Mouse (Mus musculus) liver, embryonic 15.5 days (tissue): ENCODE results near the gene Thrb. TPM values are rescaled to one million over a fixed set of nuclear protein-coding genes. Genes with fewer than 3 reads are reported as not detected.
"Not testable (repeated sequence)": the region's sequence is repeated elsewhere in the genome, so short reads cannot be mapped to it uniquely, and the experiment has no call there.

Source experiments
- ATAC-seq: fragments of 200-750 bp; cut with Nextera tagmentation; 2 replicates; pipeline ENCODE4 v1.8.0; 2017; ENCODE audit warnings: moderate number of reproducible peaks, mild to moderate bottlenecking, moderate library complexity; ENCODE audit not compliant: insufficient read depth
- H3K27ac ChIP-seq: fragments of 300-500 bp; sonication (generic); replicated peaks from 2 replicates; pipeline ENCODE4 v1.5.1; 2015; ENCODE audit warnings: mild to moderate bottlenecking, inconsistent platforms
- H3K27me3 ChIP-seq: fragments of 300-500 bp; sonication (generic); 2 replicates; pipeline ENCODE4 v1.6.1; 2015; ENCODE audit warnings: mild to moderate bottlenecking, inconsistent platforms
- H3K36me3 ChIP-seq: fragments of 300-500 bp; sonication (generic); replicated peaks from 2 replicates; pipeline ENCODE4 v1.6.1; 2015; ENCODE audit warnings: moderate library complexity, mild to moderate bottlenecking, inconsistent platforms
- H3K4me1 ChIP-seq: fragments of 300-500 bp; sonication (generic); replicated peaks from 2 replicates; pipeline ENCODE4 v1.6.1; 2015; ENCODE audit warnings: inconsistent platforms
- H3K4me2 ChIP-seq: fragments of 300-500 bp; sonication (generic); 2 replicates; pipeline ENCODE4 v1.6.1; 2015; ENCODE audit warnings: moderate library complexity, mild to moderate bottlenecking, inconsistent platforms
- H3K4me3 ChIP-seq: fragments of 300-500 bp; sonication (generic); replicated peaks from 2 replicates; pipeline ENCODE4 v1.5.1; 2015; ENCODE audit warnings: mild to moderate bottlenecking, inconsistent platforms
- H3K9ac ChIP-seq: fragments of 300-500 bp; sonication (generic); 2 replicates; pipeline ENCODE4 v1.6.1; 2015; ENCODE audit warnings: moderate library complexity, mild to moderate bottlenecking, inconsistent platforms
- H3K9me3 ChIP-seq: fragments of 300-500 bp; sonication (generic); replicated peaks from 2 replicates; pipeline ENCODE4 v1.6.1; 2016; ENCODE audit warnings: inconsistent platforms
- WGBS: fragments of 180-500 bp; shearing (Covaris S2); methylation state at CpG from one replicate; pipeline ENCODE4 v1.1.7; 2015; ENCODE audit warnings: mixed read lengths; ENCODE audit not compliant: insufficient replicate concordance; 5-methylcytosine and 5-hydroxymethylcytosine counted together
- polyA plus RNA-seq: library from polyadenylated mRNA; unstranded; fragments of >200 nt; fragmentation: Nextera tagmentation; extraction: Ambion mirVana; gene quantifications from 2 replicates; pipeline ENCODE4 v1.2.1, GENCODE M21; 2015

The Thrb gene
- polyA plus RNA-seq, 1 experiment from 2014 or later = 2.1 TPM

- 40% methylated on average over 3 of the region's 3 CpGs for WGBS
- ATAC-seq = no peak
- H3K4me2 ChIP-seq = no peak overlapping the region
Measured at GRCm38 (mm10) chr14:17911157-17911556, 251.1 kb downstream of the Thrb start.

GRCm38 (mm10) chr14:17912573-17913207 lies 252.6 kb downstream of the Thrb start:
- no peaks in the 10 kb centered on the region for H3K27me3 ChIP-seq
- H3K36me3 ChIP-seq = no peaks in the 10 kb centered on the region
- no peak overlapping the region for H3K4me3 ChIP-seq
- no peaks in the 10 kb centered on the region for H3K4me1 ChIP-seq
- no peaks in the 10 kb centered on the region for H3K9me3 ChIP-seq
- 48% methylated on average over 6 of the region's 6 CpGs for WGBS
- no peak overlapping the region for H3K27ac ChIP-seq
- ATAC-seq = no peak
- no peak overlapping the region for H3K9ac ChIP-seq
- no peak overlapping the region for H3K4me2 ChIP-seq

More at GRCm38 (mm10) chr14:17911157-17911556, 251.1 kb downstream of the Thrb start:
- no peaks in the 10 kb centered on the region for H3K4me1 ChIP-seq
- no peak overlapping the region for H3K4me3 ChIP-seq
- no peaks in the 10 kb centered on the region for H3K36me3 ChIP-seq
- H3K27me3 ChIP-seq = no peaks in the 10 kb centered on the region
- H3K27ac ChIP-seq = no peak overlapping the region
- H3K9me3 ChIP-seq = no peaks in the 10 kb centered on the region
- no peak overlapping the region for H3K9ac ChIP-seq

GRCm38 (mm10) chr14:17915556-17915955 lies 255.5 kb downstream of the Thrb start:
- H3K27ac ChIP-seq = no peak overlapping the region
- no peak overlapping the region for H3K4me2 ChIP-seq
- no peak for ATAC-seq
- H3K9me3 ChIP-seq = no peaks in the 10 kb centered on the region
- H3K4me1 ChIP-seq = no peaks in the 10 kb centered on the region
- WGBS = 59% methylated on average over 2 of the region's 2 CpGs
- H3K36me3 ChIP-seq = no peaks in the 10 kb centered on the region
- H3K9ac ChIP-seq = no peak overlapping the region
- no peak overlapping the region for H3K4me3 ChIP-seq
- no peaks in the 10 kb centered on the region for H3K27me3 ChIP-seq

- Histone ChIP-seq H3K9ac (no peak overlapping the region), H3K4me3 (no peak overlapping the region), H3K4me2 (no peak overlapping the region), H3K27me3 (no peaks in the 10 kb centered on the region), H3K4me1 (no peaks in the 10 kb centered on the region), H3K36me3 (no peaks in the 10 kb centered on the region), H3K9me3 (no peaks in the 10 kb centered on the region), H3K27ac (no peak overlapping the region)
- no peak for ATAC-seq
- 36% methylated on average over 2 of the region's 2 CpGs for WGBS
Measured at GRCm38 (mm10) chr14:17916651-17917050, 256.6 kb downstream of the Thrb start.

GRCm38 (mm10) chr14:17917124-17917763 lies 257.2 kb downstream of the Thrb start:
- ATAC-seq = no peak
- no peak overlapping the region for H3K4me3 ChIP-seq
- no peak overlapping the region for H3K27ac ChIP-seq
- no peaks in the 10 kb centered on the region for H3K36me3 ChIP-seq
- no peaks in the 10 kb centered on the region for H3K4me1 ChIP-seq
- 54% methylated on average over 3 of the region's 3 CpGs for WGBS
- no peaks in the 10 kb centered on the region for H3K27me3 ChIP-seq
- no peaks in the 10 kb centered on the region for H3K9me3 ChIP-seq
- H3K9ac ChIP-seq = no peak overlapping the region
- H3K4me2 ChIP-seq = no peak overlapping the region

GRCm38 (mm10) chr14:17917899-17918298 lies 257.8 kb downstream of the Thrb start:
- no peaks in the 10 kb centered on the region for H3K9me3 ChIP-seq
- no peak overlapping the region for H3K4me3 ChIP-seq
- H3K4me1 ChIP-seq = 0 out of 2 replicates have a peak, but pooled peaks cover 2% of the 10 kb centered on the region
- H3K4me2 ChIP-seq = no peak overlapping the region
- H3K36me3 ChIP-seq = no peaks in the 10 kb centered on the region
- no peak overlapping the region for H3K9ac ChIP-seq
- no peak for ATAC-seq
- no peaks in the 10 kb centered on the region for H3K27me3 ChIP-seq
- 26% methylated on average over 3 of the region's 3 CpGs for WGBS
- H3K27ac ChIP-seq = no peak overlapping the region

GRCm38 (mm10) chr14:17922807-17923704 lies 263.0 kb downstream of the Thrb start:
- no peak overlapping the region for H3K9ac ChIP-seq
- H3K27ac ChIP-seq = no peak overlapping the region
- no peaks in the 10 kb centered on the region for H3K36me3 ChIP-seq
- H3K4me2 ChIP-seq = no peak overlapping the region
- H3K4me1 ChIP-seq = 0 out of 2 replicates have a peak, but pooled peaks cover 5% of the 10 kb centered on the region
- H3K9me3 ChIP-seq = no peaks in the 10 kb centered on the region
- no peaks in the 10 kb centered on the region for H3K27me3 ChIP-seq
- no peak overlapping the region for H3K4me3 ChIP-seq
- WGBS = 32% methylated on average over 8 of the region's 8 CpGs
- 0 out of 2 replicates have a peak, but pooled peaks have one; percentile 22 for ATAC-seq

GRCm38 (mm10) chr14:17927469-17927868 lies 267.4 kb downstream of the Thrb start:
- Histone ChIP-seq H3K36me3 (no peaks in the 10 kb centered on the region), H3K9me3 (no peaks in the 10 kb centered on the region)
- 21% methylated on average over 1 of the region's 1 CpGs for WGBS

GRCm38 (mm10) chr14:17929585-17929984 lies 269.5 kb downstream of the Thrb start:
- Histone ChIP-seq H3K36me3 (no peaks in the 10 kb centered on the region), H3K9ac (no peak overlapping the region), H3K4me1 (no peaks in the 10 kb centered on the region), H3K27ac (no peak overlapping the region), H3K27me3 (no peaks in the 10 kb centered on the region), H3K4me2 (no peak overlapping the region), H3K9me3 (no peaks in the 10 kb centered on the region), H3K4me3 (no peak overlapping the region)
- no peak for ATAC-seq
- 48% methylated on average over 5 of the region's 5 CpGs for WGBS

More at GRCm38 (mm10) chr14:17927469-17927868, 267.4 kb downstream of the Thrb start:
- Histone ChIP-seq H3K4me3 (no peak overlapping the region), H3K27ac (no peak overlapping the region), H3K4me2 (no peak overlapping the region), H3K9ac (no peak overlapping the region), H3K4me1 (0 out of 2 replicates have a peak, but pooled peaks cover 5% of the 10 kb centered on the region), H3K27me3 (no peaks in the 10 kb centered on the region)
- no peak for ATAC-seq

- Histone ChIP-seq H3K27ac (no peak overlapping the region), H3K4me2 (no peak overlapping the region), H3K9ac (no peak overlapping the region), H3K4me3 (no peak overlapping the region), H3K9me3 (no peaks in the 10 kb centered on the region), H3K27me3 (no peaks in the 10 kb centered on the region), H3K36me3 (no peaks in the 10 kb centered on the region), H3K4me1 (no peaks in the 10 kb centered on the region)
- 13% methylated on average over 2 of the region's 2 CpGs for WGBS
- no peak for ATAC-seq
Measured at GRCm38 (mm10) chr14:17933475-17933874, 273.4 kb downstream of the Thrb start.

- ATAC-seq, H3K4me1 ChIP-seq, H3K27ac ChIP-seq, H3K36me3 ChIP-seq, H3K9ac ChIP-seq, H3K4me3 ChIP-seq, H3K27me3 ChIP-seq, H3K9me3 ChIP-seq, H3K4me2 ChIP-seq: not testable (repeated sequence)
- WGBS = 66% methylated on average over 4 of the region's 4 CpGs
Measured at GRCm38 (mm10) chr14:17934779-17935178, 274.7 kb downstream of the Thrb start.
